Mouse (Mus musculus): ENCODE results near the gene Fbxo8. TPM values are rescaled to one million over a fixed set of nuclear protein-coding genes. Genes with fewer than 3 reads are reported as not detected.

Fbxo8 gene
- polyA plus RNA-seq (2015; fragmentation: Nextera tagmentation; extraction: Ambion mirVana): 40.0 and 44.1 TPM in 2 replicates

- peak; percentile 94 for ATAC-seq (replicated peaks)
Measured at GRCm38 (mm10) chr8:56550558-56551360, at the start of gene Fbxo8, which contains the start of gene Cep44. TSS of gene Fbxo8 (plus strand) at chr8:56551090. TSS of gene Cep44 (minus strand) at chr8:56551047.

DNA sequence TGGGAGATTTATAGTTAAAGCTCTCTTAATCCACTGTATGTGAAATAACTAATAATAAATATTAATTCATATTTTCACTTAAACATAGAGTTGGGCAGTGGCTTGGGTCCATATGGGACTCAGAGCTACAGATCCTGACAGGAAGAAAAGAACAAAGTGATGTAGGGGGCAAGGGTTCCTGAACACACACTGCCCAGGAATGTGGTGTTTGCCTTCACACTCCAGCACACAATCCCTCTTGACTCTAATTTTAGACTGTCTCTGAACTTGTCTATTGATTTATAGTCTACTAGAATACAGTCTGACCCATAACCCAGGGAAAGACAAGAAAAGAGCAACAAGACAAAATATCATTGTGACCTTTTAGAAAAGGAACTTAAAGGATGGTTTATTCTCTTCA is 49.0 kb upstream of the Fbxo8 start:
- Histone ChIP-seq H3K4me1 (no peaks in the 10 kb centered on the region), H3K4me2 (replicated peaks) (no peak overlapping the region), H3K27me3 (no peaks in the 10 kb centered on the region), H3K9me3 (no peaks in the 10 kb centered on the region), H3K27ac (replicated peaks) (no peak overlapping the region), H3K4me3 (no peak overlapping the region), H3K36me3 (no peaks in the 10 kb centered on the region), H3K9ac (replicated peaks) (no peak overlapping the region)
- no peak for ATAC-seq (replicated peaks)

More at GRCm38 (mm10) chr8:56550558-56551360, at the start of gene Fbxo8, which contains the start of gene Cep44:
- H3K4me1 ChIP-seq: peaks cover 19% of the 10 kb centered on the region
- H3K27ac ChIP-seq (replicated peaks): peak within 1 kb of the TSS; percentile 86
- H3K4me3 ChIP-seq: peak within 1 kb of the TSS; percentile 69
- H3K9ac ChIP-seq (replicated peaks): peak within 1 kb of the TSS; percentile 71
- no peaks in the 10 kb centered on the region for H3K27me3 ChIP-seq
- H3K9me3 ChIP-seq: no peaks in the 10 kb centered on the region
- H3K36me3 ChIP-seq: 0 out of 2 replicates have a peak, but pooled peaks cover 3% of the 10 kb centered on the region
- peak within 1 kb of the TSS; percentile 60 for H3K4me2 ChIP-seq (replicated peaks)
- under 1% methylated on average over 53 of the region's 53 CpGs for WGBS

DNA sequence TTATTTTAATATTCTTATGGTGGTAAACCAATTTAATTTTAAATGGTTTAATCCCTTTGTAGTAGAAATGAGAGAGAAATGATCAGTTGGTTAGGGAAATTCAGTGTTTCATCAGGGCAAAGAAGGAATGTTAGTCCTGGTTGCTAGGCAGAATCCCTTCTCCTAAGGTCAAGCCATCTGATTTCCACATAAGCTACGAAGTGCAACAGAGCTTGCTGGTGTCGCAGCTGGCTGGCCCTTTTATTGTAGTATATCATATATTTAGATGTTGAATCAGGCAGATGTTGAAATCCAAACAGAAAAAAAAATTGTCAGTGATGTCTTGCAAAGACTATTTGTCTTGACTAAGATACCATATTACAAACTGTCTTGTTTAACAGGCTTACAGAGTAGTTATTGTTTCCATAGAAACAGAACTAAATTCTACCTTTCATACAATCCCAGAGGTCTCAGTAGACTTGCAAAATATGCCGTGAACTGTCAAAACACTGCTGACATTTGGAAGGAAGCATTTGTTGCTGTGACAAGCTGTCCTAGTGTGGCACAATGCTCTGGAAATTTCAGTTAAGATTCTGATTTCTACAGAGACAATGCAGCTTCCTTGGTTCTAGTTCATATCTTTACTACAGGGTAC is 42.5 kb upstream of the Fbxo8 start:
- H3K27me3 ChIP-seq: no peaks in the 10 kb centered on the region
- H3K9me3 ChIP-seq: no peaks in the 10 kb centered on the region
- peak; percentile 83 for ATAC-seq (replicated peaks)
- WGBS: 52% methylated on average over 3 of the region's 3 CpGs
- H3K4me3 ChIP-seq: no peak overlapping the region
- H3K36me3 ChIP-seq: no peaks in the 10 kb centered on the region
- no peak overlapping the region for H3K9ac ChIP-seq (replicated peaks)
- H3K4me2 ChIP-seq (replicated peaks): no peak overlapping the region
- H3K27ac ChIP-seq (replicated peaks): no peak overlapping the region
- H3K4me1 ChIP-seq: no peaks in the 10 kb centered on the region

GRCm38 (mm10) chr8:56508952-56509479 is 41.9 kb upstream of the Fbxo8 start:
- no peak overlapping the region for H3K4me2 ChIP-seq (replicated peaks)

GRCm38 (mm10) chr8:56518848-56519247 is 32.0 kb upstream of the Fbxo8 start:
- Histone ChIP-seq H3K27ac (replicated peaks) (no peak overlapping the region), H3K36me3 (no peaks in the 10 kb centered on the region), H3K4me3 (no peak overlapping the region), H3K9me3 (no peaks in the 10 kb centered on the region), H3K4me2 (replicated peaks) (no peak overlapping the region), H3K9ac (replicated peaks) (no peak overlapping the region), H3K27me3 (no peaks in the 10 kb centered on the region), H3K4me1 (no peaks in the 10 kb centered on the region)
- no peak for ATAC-seq (replicated peaks)
- 82% methylated on average over 6 of the region's 6 CpGs for WGBS

More at GRCm38 (mm10) chr8:56508952-56509479, 41.9 kb upstream of the Fbxo8 start:
- no peak overlapping the region for H3K27ac ChIP-seq (replicated peaks)
- H3K27me3 ChIP-seq: no peaks in the 10 kb centered on the region
- H3K9ac ChIP-seq (replicated peaks): no peak overlapping the region
- no peaks in the 10 kb centered on the region for H3K36me3 ChIP-seq
- no peaks in the 10 kb centered on the region for H3K4me1 ChIP-seq
- no peak overlapping the region for H3K4me3 ChIP-seq
- peak; percentile 57; the same call in 1 of the 2 replicates for ATAC-seq (replicated peaks)
- WGBS: 70% methylated on average over 4 of the region's 4 CpGs
- H3K9me3 ChIP-seq: no peaks in the 10 kb centered on the region

GRCm38 (mm10) chr8:56520249-56520648 is 30.6 kb upstream of the Fbxo8 start:
- H3K36me3 ChIP-seq: no peaks in the 10 kb centered on the region
- 87% methylated on average over 2 of the region's 2 CpGs for WGBS

DNA sequence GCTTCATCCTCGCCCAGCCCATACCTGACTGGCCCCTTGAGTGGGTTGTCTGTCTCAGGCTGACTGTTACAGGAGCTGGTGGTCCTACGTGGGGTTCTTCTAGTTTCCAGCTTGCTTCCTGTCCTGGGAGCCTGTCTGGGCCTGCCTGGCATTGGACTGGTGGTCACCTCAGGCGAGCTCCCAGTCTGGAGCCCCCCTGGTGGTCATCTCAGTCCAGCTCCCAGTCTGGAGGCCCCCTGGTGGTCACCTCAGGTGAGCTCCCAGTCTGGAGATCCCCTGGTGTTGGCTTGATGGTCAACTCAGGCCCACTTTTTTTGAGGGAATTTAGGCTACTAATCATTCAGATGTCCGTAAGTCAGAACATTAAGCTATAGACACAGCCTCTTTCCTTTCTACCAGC is 29.8 kb upstream of the Fbxo8 start:
- WGBS: 80% methylated on average over 4 of the region's 4 CpGs
- ATAC-seq (replicated peaks): no peak
- Histone ChIP-seq H3K27ac (replicated peaks) (no peak overlapping the region), H3K9ac (replicated peaks) (no peak overlapping the region), H3K36me3 (no peaks in the 10 kb centered on the region), H3K27me3 (no peaks in the 10 kb centered on the region), H3K9me3 (no peaks in the 10 kb centered on the region), H3K4me2 (replicated peaks) (no peak overlapping the region), H3K4me3 (no peak overlapping the region), H3K4me1 (no peaks in the 10 kb centered on the region)

More at GRCm38 (mm10) chr8:56520249-56520648, 30.6 kb upstream of the Fbxo8 start:
- H3K4me1 ChIP-seq: no peaks in the 10 kb centered on the region
- H3K27me3 ChIP-seq: no peaks in the 10 kb centered on the region
- H3K4me2 ChIP-seq (replicated peaks): no peak overlapping the region
- ATAC-seq (replicated peaks): no peak
- H3K9ac ChIP-seq (replicated peaks): no peak overlapping the region
- H3K27ac ChIP-seq (replicated peaks): no peak overlapping the region
- no peaks in the 10 kb centered on the region for H3K9me3 ChIP-seq
- no peak overlapping the region for H3K4me3 ChIP-seq

- Histone ChIP-seq H3K4me2 (replicated peaks) (no peak overlapping the region), H3K27me3 (no peaks in the 10 kb centered on the region), H3K4me1 (no peaks in the 10 kb centered on the region), H3K9me3 (no peaks in the 10 kb centered on the region), H3K27ac (replicated peaks) (no peak overlapping the region), H3K9ac (replicated peaks) (no peak overlapping the region), H3K4me3 (no peak overlapping the region), H3K36me3 (peaks cover 13% of the 10 kb centered on the region; the same call in 1 of the 2 replicates)
- WGBS: 94% methylated on average over 6 of the region's 6 CpGs
- ATAC-seq (replicated peaks): no peak
Measured at GRCm38 (mm10) chr8:56528869-56529268, 22.0 kb upstream of the Fbxo8 start.

GRCm38 (mm10) chr8:56530359-56530758 is 20.5 kb upstream of the Fbxo8 start:
- 4% methylated on average over 3 of the region's 3 CpGs for WGBS
- no peak for ATAC-seq (replicated peaks)
- no peak overlapping the region for H3K27ac ChIP-seq (replicated peaks)

GRCm38 (mm10) chr8:56540706-56541105 is 10.2 kb upstream of the Fbxo8 start:
- H3K4me3 ChIP-seq: no peak overlapping the region
- no peaks in the 10 kb centered on the region for H3K27me3 ChIP-seq
- ATAC-seq (replicated peaks): no peak
- no peaks in the 10 kb centered on the region for H3K9me3 ChIP-seq
- H3K36me3 ChIP-seq: peaks cover 44% of the 10 kb centered on the region
- H3K4me2 ChIP-seq (replicated peaks): no peak overlapping the region
- WGBS: 95% methylated on average over 7 of the region's 7 CpGs
- no peaks in the 10 kb centered on the region for H3K4me1 ChIP-seq
- no peak overlapping the region for H3K9ac ChIP-seq (replicated peaks)
- H3K27ac ChIP-seq (replicated peaks): no peak overlapping the region

More at GRCm38 (mm10) chr8:56530359-56530758, 20.5 kb upstream of the Fbxo8 start:
- H3K4me1 ChIP-seq: no peaks in the 10 kb centered on the region
- no peak overlapping the region for H3K4me2 ChIP-seq (replicated peaks)
- H3K27me3 ChIP-seq: no peaks in the 10 kb centered on the region
- H3K9me3 ChIP-seq: no peaks in the 10 kb centered on the region
- peaks cover 13% of the 10 kb centered on the region; the same call in 1 of the 2 replicates for H3K36me3 ChIP-seq
- H3K4me3 ChIP-seq: no peak overlapping the region
- H3K9ac ChIP-seq (replicated peaks): no peak overlapping the region

DNA sequence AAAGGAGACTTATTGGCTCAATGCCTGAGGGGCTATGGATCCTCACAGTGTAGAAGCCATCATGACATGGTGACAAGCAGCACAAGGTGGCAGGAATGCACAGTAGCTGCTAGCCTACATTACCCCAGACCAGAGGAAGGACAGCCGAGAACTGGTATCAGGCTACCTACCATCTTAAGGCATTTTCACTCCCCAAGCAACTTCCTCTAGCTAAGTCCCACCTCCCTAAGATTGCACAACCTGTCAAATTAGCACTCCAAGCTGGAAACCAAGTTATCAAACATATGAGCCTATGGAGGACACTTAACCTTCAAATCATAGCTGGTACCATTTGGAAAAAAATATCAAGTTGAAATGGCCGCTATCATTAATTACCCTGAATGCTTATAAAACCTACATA is 3.0 kb upstream of the Fbxo8 start:
- WGBS: 91% methylated on average over 2 of the region's 2 CpGs
- Histone ChIP-seq H3K9ac (replicated peaks) (no peak overlapping the region), H3K4me3 (no peak overlapping the region), H3K4me2 (replicated peaks) (no peak overlapping the region), H3K27ac (replicated peaks) (no peak overlapping the region), H3K9me3 (no peaks in the 10 kb centered on the region), H3K4me1 (peaks cover 19% of the 10 kb centered on the region), H3K27me3 (no peaks in the 10 kb centered on the region), H3K36me3 (peaks cover 10% of the 10 kb centered on the region)
- no peak for ATAC-seq (replicated peaks)

DNA sequence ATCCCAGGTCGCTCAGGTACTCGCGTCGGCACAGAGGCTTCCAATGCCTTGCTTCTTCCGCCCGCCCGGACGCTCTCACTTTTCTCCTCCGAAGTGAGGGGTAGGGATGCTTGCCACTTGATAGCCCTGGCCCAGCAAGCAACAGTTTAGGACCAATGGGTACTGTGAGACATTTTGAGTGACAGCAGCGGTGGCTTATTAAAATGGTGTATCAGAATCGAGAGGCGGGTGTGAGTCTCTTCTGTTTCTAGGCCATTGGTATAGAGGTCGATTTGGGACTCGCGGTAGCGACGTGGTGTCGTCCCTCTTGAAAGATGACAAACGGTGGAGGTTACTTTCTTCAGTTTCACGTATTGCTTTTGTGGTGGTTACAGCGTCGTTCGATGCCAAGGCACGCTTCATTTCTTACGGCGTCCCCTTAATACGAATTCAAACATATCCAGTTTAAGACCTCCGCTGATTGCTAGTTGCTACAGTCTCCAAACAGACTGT is 517 bp downstream of the Fbxo8 start:
- no peaks in the 10 kb centered on the region for H3K36me3 ChIP-seq
- H3K4me2 ChIP-seq (replicated peaks): peak overlapping the region; percentile 57
- H3K9me3 ChIP-seq: no peaks in the 10 kb centered on the region
- peak overlapping the region; percentile 71 for H3K9ac ChIP-seq (replicated peaks)
- H3K27me3 ChIP-seq: no peaks in the 10 kb centered on the region
- WGBS: under 1% methylated on average over 28 of the region's 28 CpGs
- H3K27ac ChIP-seq (replicated peaks): peak overlapping the region; percentile 86
- H3K4me1 ChIP-seq: peaks cover 19% of the 10 kb centered on the region
- H3K4me3 ChIP-seq: peak overlapping the region; percentile 69
- peak; percentile 99 for ATAC-seq (replicated peaks)
